Mouse (Mus musculus): ENCODE measurements at regions not wholly inside any gene's neighbourhood (a gene's known extent, or its start where the extent isn't known, plus 50 kb on each side); places are given as distances from the start of the nearest gene placed in this dataset.

- DNase-seq (ENCODE audit: low read depth, low spot score), result no peak
Measured at GRCm38 (mm10) chr14:99430323-99430722, 131.8 kb downstream of the Klf5 start.

GRCm38 (mm10) chr14:99431697-99432096, 133.2 kb downstream of the Klf5 start:
- DNase-seq (ENCODE audit: low read depth, low spot score), result no peak

- no peak for DNase-seq (ENCODE audit: low read depth, low spot score)
Measured at GRCm38 (mm10) chr14:99434645-99435044, 136.2 kb downstream of the Klf5 start.

GRCm38 (mm10) chr14:99435512-99435911, 137.0 kb downstream of the Klf5 start:
- DNase-seq (ENCODE audit: low read depth, low spot score), result no peak

DNA sequence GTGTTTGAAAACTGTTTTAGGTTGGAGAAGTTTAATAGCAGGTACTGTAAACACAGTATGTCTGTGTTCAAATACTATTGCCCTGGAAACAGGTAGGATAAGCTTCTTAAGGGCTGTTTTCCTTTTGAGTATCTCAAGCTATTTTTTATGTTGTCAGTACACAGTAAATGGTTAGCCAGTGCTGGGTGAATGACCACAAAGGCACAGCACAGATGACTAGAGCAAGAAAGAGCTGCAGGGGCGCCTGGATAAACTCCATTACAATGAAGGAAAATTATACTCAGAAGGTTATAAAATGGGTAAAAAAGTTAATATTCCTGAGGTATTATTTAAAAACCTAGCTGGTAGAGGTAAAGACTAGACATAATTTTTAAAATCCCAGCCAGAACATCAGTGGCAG, 137.6 kb downstream of the Klf5 start:
- no peak for DNase-seq (ENCODE audit: low read depth, low spot score)

DNA sequence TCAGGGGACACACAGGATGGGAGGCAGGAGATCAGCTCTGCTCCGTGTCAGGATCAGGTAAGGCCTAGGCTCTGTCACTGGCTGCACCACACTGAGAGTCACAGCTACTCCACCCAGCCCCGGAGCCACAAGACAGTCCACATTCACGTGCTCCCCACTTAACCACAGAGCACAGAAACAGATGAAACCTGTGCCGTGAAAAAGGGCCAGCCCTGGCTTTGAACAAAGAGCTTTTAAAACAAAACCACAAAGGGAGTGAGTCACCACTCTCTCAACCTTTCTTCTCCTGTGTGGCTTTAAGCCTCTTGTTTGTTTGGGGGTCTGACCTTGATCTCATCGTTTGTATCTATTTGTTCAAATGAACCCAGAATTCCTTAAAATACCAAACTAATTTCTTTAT, 150.6 kb downstream of the Klf5 start:
- DNase-seq (ENCODE audit: low read depth, low spot score), result no peak

DNA sequence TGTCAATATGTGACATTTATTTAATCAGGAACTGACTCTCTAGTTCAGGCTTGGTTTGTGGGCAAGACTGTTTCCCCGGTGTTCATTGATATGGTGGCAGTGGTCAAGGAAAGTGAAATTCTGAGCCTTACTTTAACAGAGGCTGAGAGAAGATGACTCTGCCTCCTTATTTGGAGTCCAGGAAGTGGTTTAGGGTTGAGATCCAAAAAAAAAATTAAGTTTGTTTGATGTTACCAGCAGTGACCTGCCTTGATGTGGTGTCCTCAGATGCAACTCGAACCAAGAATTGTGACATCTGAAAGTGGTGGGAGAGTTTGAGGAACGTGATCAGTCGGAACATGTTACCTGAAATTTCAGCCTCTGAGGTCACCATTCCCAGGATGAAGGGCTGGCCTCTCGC, 151.4 kb downstream of the Klf5 start:
- DNase-seq (ENCODE audit: low read depth, low spot score), result no peak

- no peak for DNase-seq (ENCODE audit: low read depth, low spot score)
Measured at GRCm38 (mm10) chr14:99451110-99451795, 152.8 kb downstream of the Klf5 start.

- no peak for DNase-seq (ENCODE audit: low read depth, low spot score)
Measured at GRCm38 (mm10) chr14:99453916-99454315, 155.4 kb downstream of the Klf5 start.

- DNase-seq (ENCODE audit: low read depth, low spot score), result no peak
Measured at GRCm38 (mm10) chr14:99456555-99456954, 158.1 kb downstream of the Klf5 start.

- DNase-seq (ENCODE audit: low read depth, low spot score), result no peak
Measured at GRCm38 (mm10) chr14:99457573-99457972, 159.1 kb downstream of the Klf5 start.

DNA sequence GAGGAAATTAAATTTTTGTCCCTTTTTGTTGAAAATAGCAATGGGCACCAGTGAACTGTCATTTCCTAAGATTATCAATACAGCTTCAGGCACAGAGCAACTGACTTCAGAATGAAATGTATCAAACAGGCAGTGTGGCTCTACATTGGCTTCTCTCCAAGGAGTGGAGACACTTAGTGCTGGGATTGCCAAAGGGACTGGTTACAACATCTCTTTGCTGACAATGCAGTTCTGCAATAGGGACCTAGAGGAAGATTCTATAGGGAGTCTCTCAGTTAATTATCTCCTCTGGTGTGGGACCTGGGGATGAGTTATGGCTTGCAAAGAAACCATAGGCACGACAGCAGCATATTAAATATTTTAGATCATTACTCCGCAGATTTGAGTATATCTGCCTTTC, 173.6 kb downstream of the Klf5 start:
- DNase-seq (ENCODE audit: low read depth, low spot score), result peak; percentile 7

DNA sequence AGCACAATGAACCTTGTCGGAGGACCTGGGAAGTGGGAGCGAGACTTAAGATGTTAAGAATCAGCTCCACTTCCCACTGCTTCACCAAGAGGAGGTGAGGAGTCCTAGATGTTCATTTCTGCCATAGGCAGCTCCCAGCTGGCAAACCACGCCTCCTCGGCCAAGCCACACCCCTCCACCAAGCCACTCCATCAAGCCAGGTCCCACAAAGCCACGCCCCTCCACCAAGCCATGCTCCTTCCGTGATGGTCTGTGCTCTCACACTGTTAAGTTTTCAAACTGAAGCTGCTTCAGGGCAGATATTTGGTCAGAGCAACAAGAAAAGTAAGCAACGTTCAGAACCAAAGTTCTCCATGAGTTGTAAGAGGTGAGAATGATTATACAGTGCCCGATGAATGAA, 176.8 kb downstream of the Klf5 start:
- no peak for DNase-seq (ENCODE audit: low read depth, low spot score)

DNA sequence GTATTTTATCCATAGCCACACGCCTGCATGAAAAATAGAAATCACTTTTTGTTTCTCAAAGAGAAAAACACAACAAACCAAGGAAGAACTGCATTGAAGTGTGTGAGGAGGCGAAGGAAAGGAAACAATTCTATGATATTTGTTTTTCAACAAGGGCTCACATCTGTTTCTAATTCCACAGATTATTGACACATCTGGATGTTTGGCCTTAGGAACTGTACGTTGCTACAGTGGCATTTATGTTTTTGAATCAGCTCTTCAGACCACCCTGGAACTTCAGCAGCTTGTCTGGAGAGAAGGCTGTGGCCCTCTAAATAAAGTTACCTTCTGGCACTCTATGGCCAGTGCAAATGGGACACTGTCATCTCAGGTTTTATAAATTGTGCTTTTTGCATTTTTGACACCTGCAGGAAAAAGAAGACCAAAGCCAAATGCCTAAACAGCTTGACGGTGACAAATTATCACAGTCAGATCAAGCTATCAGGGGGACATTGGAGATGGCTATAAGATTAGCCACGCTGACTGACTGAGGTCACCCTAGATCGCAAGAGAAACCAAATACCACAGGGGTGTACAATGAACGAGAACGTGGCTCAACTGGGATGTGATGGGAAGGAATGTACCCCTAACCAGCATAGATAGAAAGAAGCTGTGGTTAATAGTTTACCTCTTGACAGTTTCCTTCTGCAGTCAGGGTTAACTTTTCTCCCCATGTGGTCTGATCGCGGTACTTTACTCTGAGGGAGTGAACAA, 182.0 kb downstream of the Klf5 start:
- no peak for DNase-seq (ENCODE audit: low read depth, low spot score)

DNA sequence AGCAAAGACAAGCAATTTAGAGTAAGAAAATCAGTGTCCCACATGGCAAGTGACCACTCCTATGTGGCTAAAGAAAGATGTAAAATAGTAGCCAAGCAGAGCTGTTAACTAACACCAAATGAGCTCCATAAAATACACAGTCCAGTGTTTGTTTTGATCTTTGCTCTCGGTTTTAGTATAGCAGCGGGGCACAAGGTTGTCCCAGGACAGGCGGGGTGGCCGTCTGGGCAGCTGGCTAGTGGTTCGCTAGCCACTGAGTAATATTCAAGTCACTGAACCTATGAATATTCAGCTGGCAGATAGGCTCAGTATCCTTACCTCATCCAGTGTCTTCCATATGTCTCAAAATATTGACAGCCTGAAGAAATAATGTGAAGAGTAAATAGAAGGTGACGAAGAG, 189.5 kb downstream of the Klf5 start:
- no peak for DNase-seq (ENCODE audit: low read depth, low spot score)

- no peak for DNase-seq (ENCODE audit: low read depth, low spot score)
Measured at GRCm38 (mm10) chr14:99493197-99493596, 194.7 kb downstream of the Klf5 start.

GRCm38 (mm10) chr14:99493659-99494058, 195.2 kb downstream of the Klf5 start:
- DNase-seq (ENCODE audit: low read depth, low spot score), result no peak

DNA sequence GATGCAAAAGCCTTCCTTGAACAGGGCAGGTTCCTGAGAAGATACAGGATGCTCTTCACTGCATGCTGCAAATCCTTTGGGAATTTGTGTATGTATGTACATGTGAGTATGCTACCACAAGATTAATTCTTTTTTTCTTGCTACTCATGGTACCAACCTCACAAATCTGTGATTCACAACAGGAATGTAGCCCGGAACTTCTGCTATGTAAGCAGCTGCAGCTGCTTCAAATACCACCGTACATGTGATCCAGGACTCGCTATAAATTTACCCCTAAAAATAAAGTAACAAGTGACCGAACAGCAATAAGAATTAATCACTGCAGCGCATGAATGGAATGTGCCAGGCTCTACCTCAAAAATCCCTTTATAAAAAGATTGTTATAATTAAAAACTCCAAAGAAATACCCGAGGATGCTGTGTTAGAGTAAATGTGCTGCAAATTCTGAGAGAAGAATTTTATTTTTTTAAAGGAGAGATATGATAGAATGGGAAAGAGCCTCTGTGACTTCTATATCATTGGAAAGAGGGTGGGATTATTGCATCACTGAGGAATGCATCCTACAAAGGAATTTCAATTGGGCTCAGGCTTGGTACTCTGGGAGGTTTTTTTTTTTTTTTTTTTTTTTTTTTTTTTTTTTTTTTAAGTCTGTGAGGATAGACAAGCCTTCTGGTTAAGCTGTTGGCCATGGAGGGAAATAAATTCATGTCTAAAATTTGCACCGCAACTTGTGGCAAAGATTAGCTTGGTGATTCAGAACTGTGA, 201.2 kb downstream of the Klf5 start:
- no peak for DNase-seq (ENCODE audit: low read depth, low spot score)

- DNase-seq (ENCODE audit: low read depth, low spot score), result no peak
Measured at GRCm38 (mm10) chr14:99504909-99505308, 206.4 kb downstream of the Klf5 start.

DNA sequence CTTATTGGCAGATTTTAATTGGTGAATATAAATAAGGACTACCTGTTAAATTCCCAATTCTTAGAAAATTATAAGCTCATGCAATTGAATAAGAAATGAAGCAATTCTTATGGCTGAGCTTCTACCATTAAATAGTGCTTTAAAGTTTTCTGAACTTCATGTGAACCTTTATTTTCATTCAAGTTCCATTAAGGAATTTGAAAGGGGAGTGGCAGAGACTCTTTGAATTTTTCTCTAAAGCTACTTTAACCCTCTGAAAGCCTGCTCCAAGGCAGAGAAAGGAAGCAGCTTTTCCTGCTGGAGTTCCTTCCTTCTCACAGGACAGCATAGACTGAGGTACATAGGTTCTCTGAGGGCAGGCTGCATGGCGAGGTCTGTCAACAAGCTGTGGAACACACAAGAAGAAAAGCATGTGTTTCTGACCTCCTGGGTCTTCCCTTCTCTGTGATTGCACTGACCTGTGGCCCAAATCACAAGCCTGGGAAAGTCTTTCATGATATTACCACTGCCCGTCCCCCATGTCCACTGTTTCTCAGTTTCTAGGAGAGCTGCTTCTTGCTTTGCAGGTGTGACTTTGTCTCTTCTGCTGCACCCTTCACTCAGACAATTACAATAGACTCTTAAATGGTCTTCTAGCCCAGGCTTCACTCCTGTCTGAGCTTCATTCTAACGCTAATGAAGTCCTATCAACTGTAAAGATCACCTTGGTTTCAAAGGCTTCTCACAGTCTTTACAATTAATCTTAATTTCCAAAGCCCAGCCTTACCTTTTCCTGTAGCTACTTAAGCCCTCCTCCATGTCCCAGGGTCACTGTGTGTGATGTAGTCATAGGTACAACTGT, 211.4 kb downstream of the Klf5 start:
- DNase-seq (ENCODE audit: low read depth, low spot score), result no peak

- DNase-seq (ENCODE audit: low read depth, low spot score), result no peak
Measured at GRCm38 (mm10) chr14:99515474-99515873, 217.0 kb downstream of the Klf5 start.

DNA sequence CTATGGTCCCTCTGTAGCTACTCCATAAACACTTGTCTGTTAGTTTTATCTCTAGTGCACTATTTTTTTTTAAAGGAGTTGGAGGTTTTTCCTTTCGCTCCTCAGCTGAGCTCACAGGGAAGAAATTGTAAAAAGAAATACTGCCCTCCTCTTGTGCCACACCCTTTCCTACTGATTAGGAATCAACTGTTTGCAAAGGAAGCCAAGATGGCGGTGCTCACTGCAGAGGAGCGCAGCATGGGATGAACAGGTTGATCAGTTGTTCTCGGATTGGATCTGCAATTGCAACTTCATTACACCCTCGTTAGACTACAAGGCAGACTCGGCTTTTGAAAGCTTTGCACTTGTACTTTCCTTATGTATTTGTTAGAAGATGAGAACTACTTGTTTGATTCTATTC, 218.2 kb downstream of the Klf5 start:
- no peak for DNase-seq (ENCODE audit: low read depth, low spot score)
